Comparison of ENCODE assay signal across 27 mouse cellular contexts in genomic region chr12:103150247-103150646, GRCm38 (mm10).
"Had no signal": no experiment of that assay in that cellular context is flagged by ENCODE, and none has a peak within 500 bp of the region (broad histone marks: within the 10 kb centered on the region; RNA-seq: fewer than 3 reads in every experiment).

No protein-coding gene starts in this region.

- H3K36me3 ChIP-seq: embryonic facial prominence, embryonic 10.5 days; embryonic facial prominence, embryonic 12.5 days; embryonic facial prominence, embryonic 13.5 days; embryonic facial prominence, embryonic 15.5 days; forebrain, embryonic 10.5 days had no signal

- H3K4me1 ChIP-seq: embryonic facial prominence, embryonic 10.5 days; embryonic facial prominence, embryonic 12.5 days; embryonic facial prominence, embryonic 13.5 days; embryonic facial prominence, embryonic 15.5 days; forebrain, embryonic 10.5 days; forebrain, embryonic 12.5 days; forebrain, embryonic 13.5 days; forebrain, embryonic 15.5 days had no signal

- H3K4me3 ChIP-seq: embryonic facial prominence, embryonic 10.5 days; embryonic facial prominence, embryonic 12.5 days; embryonic facial prominence, embryonic 13.5 days; embryonic facial prominence, embryonic 15.5 days; erythroblast, embryonic 14.5 days; forebrain, embryonic 10.5 days; forebrain, embryonic 12.5 days; forebrain, embryonic 13.5 days; forebrain, embryonic 15.5 days; gastrocnemius, adult 2 months; heart, adult 2 months had no signal

- H3K4me2 ChIP-seq: embryonic facial prominence, embryonic 12.5 days; embryonic facial prominence, embryonic 13.5 days; embryonic facial prominence, embryonic 15.5 days; forebrain, embryonic 12.5 days; forebrain, embryonic 13.5 days; forebrain, embryonic 15.5 days had no signal

- H3K27me3 ChIP-seq: embryonic facial prominence, embryonic 12.5 days; embryonic facial prominence, embryonic 13.5 days; embryonic facial prominence, embryonic 15.5 days; forebrain, embryonic 12.5 days; forebrain, embryonic 13.5 days; forebrain, embryonic 15.5 days had no signal

- H3K9ac ChIP-seq: embryonic facial prominence, embryonic 12.5 days; embryonic facial prominence, embryonic 13.5 days; embryonic facial prominence, embryonic 15.5 days; forebrain, embryonic 12.5 days; forebrain, embryonic 13.5 days; forebrain, embryonic 15.5 days; forebrain, postnatal 0 days had no signal

- H3K27ac ChIP-seq: embryonic facial prominence, embryonic 10.5 days; embryonic facial prominence, embryonic 12.5 days; embryonic facial prominence, embryonic 13.5 days; embryonic facial prominence, embryonic 15.5 days; forebrain, embryonic 10.5 days; forebrain, embryonic 12.5 days; forebrain, embryonic 13.5 days; forebrain, embryonic 15.5 days; gastrocnemius, adult 2 months; heart, adult 2 months had no signal

- DNase-seq: cerebellum, adult 2 months; cerebellum, adult 8-10 months; cerebellum, adult 9-10 months; cerebellum, adult 9-11 months; cerebellum, postnatal 14 days; cerebellum, postnatal 25 days; cerebellum, postnatal 36 days; embryo, embryonic 11 days; forebrain, postnatal 0 days; gastrocnemius, adult 2 months; gastrocnemius, postnatal 10 days; gastrocnemius, postnatal 14 days; gastrocnemius, postnatal 25 days; gastrocnemius, postnatal 36 days; heart, adult 18-20 months; heart, adult 2 months had no signal

- H3K9me3 ChIP-seq: embryonic facial prominence, embryonic 12.5 days; embryonic facial prominence, embryonic 15.5 days; forebrain, embryonic 15.5 days had no signal

- ATAC-seq: forebrain, embryonic 13.5 days; forebrain, embryonic 14.5 days; forebrain, embryonic 15.5 days; forebrain, embryonic 16.5 days; forebrain, postnatal 0 days had no signal
